Mouse (Mus musculus) forebrain, embryonic 16.5 days (tissue): ENCODE data around the gene Slc16a6. TPM values are rescaled to one million over a fixed set of nuclear protein-coding genes. Genes with fewer than 3 reads are reported as not detected.

Experiments
- ATAC-seq: fragments of 200-750 bp; cut with Nextera tagmentation; 2 replicates; pipeline ENCODE4 v1.8.0; 2017; ENCODE audit warnings: mild to moderate bottlenecking, moderate library complexity
- H3K27ac ChIP-seq: fragments of 300-500 bp; sonication (generic); 2 replicates; pipeline ENCODE4 v1.5.1; 2014; ENCODE audit warnings: low read length, control low read depth
- H3K27me3 ChIP-seq: fragments of 300-500 bp; sonication (generic); replicated peaks from 2 replicates; pipeline ENCODE4 v1.6.1; 2014; ENCODE audit warnings: low read length; ENCODE audit not compliant: control insufficient read depth, insufficient read depth
- H3K36me3 ChIP-seq: fragments of 300-500 bp; sonication (generic); 2 replicates; pipeline ENCODE4 v1.6.1; 2014; ENCODE audit not compliant: control insufficient read depth, insufficient read depth
- H3K4me1 ChIP-seq: fragments of 300-500 bp; sonication (generic); replicated peaks from 2 replicates; pipeline ENCODE4 v1.6.1; 2014; ENCODE audit warnings: low read length; ENCODE audit not compliant: control insufficient read depth, insufficient read depth
- H3K4me2 ChIP-seq: fragments of 300-500 bp; sonication (generic); 2 replicates; pipeline ENCODE4 v1.6.1; 2014; ENCODE audit warnings: mild to moderate bottlenecking, low read length, control low read depth
- H3K4me3 ChIP-seq: fragments of 300-500 bp; sonication (generic); replicated peaks from 2 replicates; pipeline ENCODE4 v1.5.1; 2014; ENCODE audit warnings: mild to moderate bottlenecking, low read length, control low read depth
- H3K9ac ChIP-seq: fragments of 300-500 bp; sonication (generic); replicated peaks from 2 replicates; pipeline ENCODE4 v1.6.1; 2014; ENCODE audit warnings: low read depth, low read length, control low read depth
- H3K9me3 ChIP-seq: fragments of 300-500 bp; sonication (generic); 2 replicates; pipeline ENCODE4 v1.6.1; 2016; ENCODE audit warnings: low read length; ENCODE audit not compliant: control insufficient read depth
- WGBS: fragments of 180-500 bp; shearing (Covaris S2); extraction: QIAGEN DNeasy Blood & Tissue Kit; methylation state at CpG from one replicate; pipeline ENCODE4 v1.1.7; 2014; 5-methylcytosine and 5-hydroxymethylcytosine counted together
- microRNA-seq: library from miRNA; unstranded; fragments of <30 nt; microRNA quantifications from one replicate; pipeline ENCODE4, GENCODE M21; 2017
- polyA plus RNA-seq: library from polyadenylated mRNA; unstranded; fragments of >200 nt; fragmentation: Nextera tagmentation; extraction: Ambion mirVana; gene quantifications from 2 replicates; pipeline ENCODE4 v1.2.1, GENCODE M21; 2015

The Slc16a6 gene
- polyA plus RNA-seq, 1 experiment from 2014 or later = 4.1 TPM

- H3K36me3 ChIP-seq = no peaks in the 10 kb centered on the region
- H3K9me3 ChIP-seq = no peaks in the 10 kb centered on the region
- no peak within 1 kb of the TSS for H3K4me2 ChIP-seq
- no peak within 1 kb of the TSS for H3K4me3 ChIP-seq
- no peaks in the 10 kb centered on the region for H3K27me3 ChIP-seq
- ATAC-seq = no peak
- WGBS = 90% methylated on average over 6 of the region's 6 CpGs
- no peaks in the 10 kb centered on the region for H3K4me1 ChIP-seq
- no peak within 1 kb of the TSS for H3K27ac ChIP-seq
- no peak within 1 kb of the TSS for H3K9ac ChIP-seq
These were observed 59.8 kb downstream of the Slc16a6 start, which contains the start of gene 9930022D16Rik for GRCm38 (mm10) chr11:109413617-109414016. Gene 9930022D16Rik (plus strand): TSS chr11:109413917.

DNA sequence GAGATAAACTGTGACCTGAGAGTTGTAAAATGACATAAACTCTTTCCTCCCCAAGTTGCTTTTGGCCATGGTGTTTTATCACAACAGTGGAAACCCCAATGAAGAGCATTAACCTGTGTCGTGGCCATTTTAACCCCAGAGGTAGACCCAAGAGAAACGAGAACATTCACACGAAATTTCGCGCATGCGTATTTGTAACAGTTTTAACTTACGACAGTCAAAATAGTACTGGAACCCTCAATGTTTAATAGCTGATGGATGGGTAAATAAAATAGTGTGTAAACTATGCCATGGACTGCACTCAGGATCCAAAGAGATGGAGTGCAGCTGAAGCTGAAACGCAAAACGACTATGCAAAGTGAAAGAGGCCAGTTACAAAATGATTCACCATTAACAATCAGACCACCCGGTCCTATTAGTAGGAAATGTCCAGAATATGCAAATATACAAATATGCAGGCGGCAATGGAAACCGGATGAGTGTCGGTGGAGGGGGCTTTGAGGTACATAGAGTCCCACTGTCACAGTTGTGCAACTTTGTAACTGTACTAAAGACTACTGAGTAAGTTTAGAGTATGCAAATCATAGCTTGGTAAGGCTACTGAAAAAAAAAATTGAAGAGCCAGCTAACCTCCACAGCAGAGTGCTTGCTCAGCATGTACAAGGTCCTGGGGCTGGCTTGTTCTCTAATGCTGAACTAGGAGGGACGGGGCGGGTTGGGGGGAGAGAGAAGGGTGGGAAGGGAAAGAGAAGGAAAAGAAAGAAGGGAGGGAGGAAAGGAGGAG is 63.0 kb downstream of the Slc16a6 start:
- Histone ChIP-seq H3K27ac (no peak overlapping the region), H3K4me2 (no peak overlapping the region), H3K9ac (no peak overlapping the region), H3K4me1 (no peaks in the 10 kb centered on the region), H3K27me3 (no peaks in the 10 kb centered on the region), H3K9me3 (no peaks in the 10 kb centered on the region), H3K4me3 (no peak overlapping the region), H3K36me3 (no peaks in the 10 kb centered on the region)
- no peak for ATAC-seq
- WGBS = 89% methylated on average over 15 of the region's 15 CpGs

GRCm38 (mm10) chr11:109406431-109406830 is 67.0 kb downstream of the Slc16a6 start:
- no peaks in the 10 kb centered on the region for H3K36me3 ChIP-seq
- no peaks in the 10 kb centered on the region for H3K4me1 ChIP-seq
- no peaks in the 10 kb centered on the region for H3K9me3 ChIP-seq
- ATAC-seq = no peak
- no peak overlapping the region for H3K9ac ChIP-seq
- H3K27ac ChIP-seq = no peak overlapping the region
- H3K4me3 ChIP-seq = no peak overlapping the region
- no peaks in the 10 kb centered on the region for H3K27me3 ChIP-seq
- no peak overlapping the region for H3K4me2 ChIP-seq
- 91% methylated on average over 5 of the region's 5 CpGs for WGBS

Small RNAs within 50 kb of the gene (microRNA-seq; reads per million reads assigned to microRNA genes)
- not detected for gene Gm25540

Other genes starting within 250 kb of the Slc16a6 start
- gene Rgs9, start 175.5 kb downstream of the Slc16a6 start, polyA plus RNA-seq = 8.0 and 9.7 TPM in 2 replicates
- 16.1 and 17.1 TPM in 2 replicates for gene Gna13, start 110.8 kb downstream of the Slc16a6 start, polyA plus RNA-seq
- gene 9930022D16Rik, start 59.7 kb downstream of the Slc16a6 start, polyA plus RNA-seq = not detected in 2 replicates
- gene Amz2, start 47.7 kb downstream of the Slc16a6 start, polyA plus RNA-seq = 70.5 and 74.0 TPM in 2 replicates
- 3.2 and 4.1 TPM in 2 replicates for gene Arsg, start 224 bp downstream of the Slc16a6 start, polyA plus RNA-seq
- 14.0 and 14.4 TPM in 2 replicates for gene Wipi1, start 138.4 kb upstream of the Slc16a6 start, polyA plus RNA-seq
- 521 and 535 TPM in 2 replicates for gene Prkar1a, start 175.8 kb upstream of the Slc16a6 start, polyA plus RNA-seq
- 1.9 and 3.5 TPM in 2 replicates for gene Fam20a, start 248.7 kb upstream of the Slc16a6 start, polyA plus RNA-seq